Mouse (Mus musculus) T-helper 1 cell (primary cell): ENCODE results near the gene Speer4d.
"Not testable (repeated sequence)": the region's sequence is repeated elsewhere in the genome, so short reads cannot be mapped to it uniquely, and the experiment has no call there.

Experiments used
- in situ Hi-C: fragments of 300-600 bp; cut with MboI, MseI; formaldehyde crosslinking; loops from one replicate; pipeline ENCODE4 v1.15.1; 2025; ENCODE audit warnings: high pct_unique_total_duplicates

Gene Speer4d

DNA sequence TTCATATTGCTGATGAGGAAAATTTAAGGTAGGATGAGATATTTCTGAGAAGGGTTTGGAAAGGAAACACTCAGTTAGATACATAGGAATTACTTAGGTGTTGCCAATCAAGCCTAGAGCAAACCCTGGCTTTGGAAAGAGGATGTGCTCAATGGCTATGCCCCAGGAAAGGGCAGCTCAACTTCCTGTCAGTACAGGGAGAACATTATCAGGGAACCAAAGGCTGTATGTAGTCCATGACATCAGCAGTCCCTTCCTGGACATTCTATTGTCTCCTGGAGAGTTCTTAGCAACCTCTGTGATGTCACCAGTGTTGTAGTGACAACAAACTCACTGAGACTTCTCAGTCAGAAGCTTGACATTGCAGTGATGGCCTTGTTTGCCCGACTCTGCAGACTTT, at the start of gene Speer4d:
TSS of gene Speer4d (plus strand) at position 301 of the 400 bp plus-strand sequence.
- in situ Hi-C loops, result not testable (repeated sequence)

DNA sequence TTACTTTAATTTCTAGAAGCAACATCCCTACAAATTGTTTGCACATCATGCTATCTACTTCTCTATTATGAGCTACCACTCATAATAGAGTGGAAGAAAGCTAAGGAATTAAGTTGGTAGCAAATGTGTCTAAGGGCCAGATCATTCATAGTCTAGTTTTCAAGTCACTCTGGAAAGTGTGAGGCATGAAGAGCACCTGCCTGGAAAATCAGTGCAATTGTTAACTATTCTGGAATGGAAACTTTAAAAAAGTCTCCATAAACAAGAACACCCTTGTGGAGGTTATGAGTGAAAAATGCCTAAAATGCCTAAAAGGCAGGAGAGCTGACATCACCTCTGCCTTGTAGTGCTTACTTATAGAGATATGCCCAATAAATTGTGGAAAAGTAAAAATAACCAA, 45.1 kb upstream of the Speer4d start:
- in situ Hi-C loops, result not testable (repeated sequence)

DNA sequence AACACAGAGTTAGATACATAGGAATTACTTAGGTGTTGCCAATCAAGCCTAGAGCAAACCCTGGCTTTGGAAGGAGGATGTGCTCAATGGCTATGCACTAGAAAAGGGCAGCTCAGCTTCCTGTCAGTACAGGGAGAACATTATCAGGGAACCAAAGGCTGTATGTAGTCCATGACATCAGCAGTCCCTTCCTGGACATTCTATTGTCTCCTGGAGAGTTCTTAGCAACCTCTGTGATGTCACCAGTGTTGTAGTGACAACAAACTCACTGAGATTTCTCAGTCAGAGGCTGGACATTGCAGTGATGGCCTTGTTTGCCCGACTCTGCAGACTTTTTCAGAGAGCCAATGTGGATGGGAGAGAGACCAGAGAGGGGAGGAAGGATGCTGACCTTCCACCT, 41.8 kb upstream of the Speer4d start, which contains the start of gene Gm21083:
TSS of gene Gm21083 (plus strand) at position 301 of the 400 bp plus-strand sequence.
- in situ Hi-C loops, result not testable (repeated sequence)

- in situ Hi-C loops, result loop anchor here (10.0 kb wide), 1 partner anchor 122 kb away; no protein-coding TSS in a partner anchor
These were observed 32.5 kb upstream of the Speer4d start for GRCm38 (mm10) chr5:15586351-15586750.

GRCm38 (mm10) chr5:15588291-15588690, 30.6 kb upstream of the Speer4d start:
- in situ Hi-C loops, result loop anchor here (10.0 kb wide), 1 partner anchor 123 kb away; no protein-coding TSS in a partner anchor

- in situ Hi-C loops, result not testable (repeated sequence)
These were observed 28.2 kb upstream of the Speer4d start for GRCm38 (mm10) chr5:15590635-15591034.

DNA sequence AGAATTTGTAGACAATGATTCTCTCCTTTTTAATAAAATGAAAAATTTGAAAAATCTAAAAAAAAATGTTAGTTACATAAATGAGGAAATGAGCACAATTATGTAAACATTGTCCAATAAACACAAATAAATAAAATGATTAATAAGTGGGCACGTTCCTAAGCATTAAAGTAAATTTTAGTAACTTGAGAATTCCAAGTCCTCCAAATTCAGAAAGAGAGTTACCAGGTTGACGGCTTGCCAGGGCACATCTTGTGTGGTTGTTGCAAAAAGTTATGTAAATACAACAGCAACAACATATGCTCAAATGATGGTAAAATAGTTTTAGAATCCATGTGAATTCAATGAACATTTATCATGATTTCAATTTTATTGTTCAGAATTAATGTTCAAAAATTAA, 27.3 kb upstream of the Speer4d start:
- in situ Hi-C loops, result not testable (repeated sequence)

DNA sequence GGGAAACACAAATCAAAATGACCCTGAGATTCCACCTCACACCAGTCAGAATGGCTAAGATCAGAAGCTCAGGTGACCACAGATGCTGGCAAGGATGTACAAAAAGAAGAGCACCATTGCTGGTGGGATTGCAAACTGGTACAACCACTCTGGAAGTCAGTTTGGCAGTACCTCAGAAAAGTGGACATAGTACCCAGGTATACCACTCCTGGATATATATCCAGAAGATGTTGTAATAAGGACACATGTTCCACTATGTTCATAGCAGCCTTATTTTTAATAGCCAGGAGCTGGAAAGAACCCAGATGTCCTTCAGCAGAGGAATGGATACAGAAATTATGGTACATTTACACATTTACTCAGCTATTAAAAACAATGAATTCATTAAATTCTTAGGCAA, 20.0 kb upstream of the Speer4d start:
- in situ Hi-C loops, result loop anchor here (5.0 kb wide), 3 partner anchors 87 to 587 kb away; no protein-coding TSS in a partner anchor

GRCm38 (mm10) chr5:15600342-15600741, 18.5 kb upstream of the Speer4d start:
- in situ Hi-C loops, result not testable (repeated sequence)

- in situ Hi-C loops, result not testable (repeated sequence)
These were observed 17.4 kb upstream of the Speer4d start for GRCm38 (mm10) chr5:15601481-15601880.

GRCm38 (mm10) chr5:15601960-15602359, 16.9 kb upstream of the Speer4d start:
- in situ Hi-C loops, result not testable (repeated sequence)

- in situ Hi-C loops, result not testable (repeated sequence)
These were observed 16.4 kb upstream of the Speer4d start for GRCm38 (mm10) chr5:15602424-15602947.

DNA sequence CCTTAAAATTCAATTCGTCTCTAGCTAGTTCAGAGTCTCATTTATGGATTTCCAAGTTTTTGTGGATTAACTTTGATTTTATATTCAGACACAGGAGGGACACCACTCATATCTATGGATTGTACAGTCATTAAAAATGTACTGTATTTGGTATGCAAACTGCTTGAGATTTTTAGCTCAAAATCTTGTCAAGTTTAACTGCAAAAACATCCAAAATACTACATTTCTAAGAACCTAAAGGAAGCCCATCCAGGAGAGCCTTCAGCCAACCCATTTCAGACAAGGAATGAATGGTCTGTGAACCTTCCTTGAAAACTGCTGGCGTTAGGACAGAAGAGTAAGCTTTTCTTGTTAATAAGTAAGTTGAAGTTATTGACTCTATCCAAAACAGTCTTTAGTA, 15.9 kb upstream of the Speer4d start:
- in situ Hi-C loops, result not testable (repeated sequence)

- in situ Hi-C loops, result not testable (repeated sequence)
These were observed 15.3 kb upstream of the Speer4d start for GRCm38 (mm10) chr5:15603585-15603984.

DNA sequence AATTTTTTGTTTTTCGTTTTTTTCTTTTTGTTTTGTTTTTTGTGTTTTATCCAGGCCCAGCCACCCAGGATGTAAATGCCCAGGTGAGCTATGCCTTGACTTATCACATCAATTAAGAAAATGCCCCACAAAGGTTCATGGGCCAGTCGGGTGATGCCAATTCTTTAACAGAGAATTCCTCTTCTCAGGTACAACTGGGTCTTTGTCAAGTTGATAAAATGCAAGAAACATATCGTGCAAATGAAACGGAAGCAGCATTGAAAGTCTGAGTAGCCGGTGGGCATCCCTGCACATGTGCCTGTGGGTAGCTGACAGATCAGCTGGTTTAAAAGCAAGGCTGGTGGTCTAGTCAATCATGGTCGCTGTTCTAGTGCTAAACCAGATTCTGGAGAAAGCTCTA, 12.2 kb upstream of the Speer4d start:
- in situ Hi-C loops, result loop anchor here (5.0 kb wide), 1 partner anchor 119 kb away; no protein-coding TSS in a partner anchor

DNA sequence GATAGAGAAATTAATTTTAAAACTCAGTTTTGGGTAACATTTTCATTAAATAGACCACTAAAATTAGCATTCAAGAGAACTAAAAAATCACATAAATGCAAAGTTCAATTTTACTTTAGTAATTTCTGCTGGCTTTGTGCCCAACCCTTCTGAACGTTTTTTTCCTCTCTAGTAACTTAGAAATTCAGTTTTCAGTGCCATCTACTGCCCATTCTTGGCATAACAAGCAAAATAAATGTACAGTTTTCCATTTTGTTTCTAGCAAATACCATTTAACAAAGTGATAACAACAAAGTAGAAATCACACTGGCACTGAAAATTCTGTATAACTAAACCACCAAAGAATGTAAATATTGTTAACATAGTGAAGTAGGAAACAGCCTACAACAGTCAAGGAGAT, 8.2 kb upstream of the Speer4d start:
- in situ Hi-C loops, result not testable (repeated sequence)

GRCm38 (mm10) chr5:15616195-15616594, 2.7 kb upstream of the Speer4d start:
- in situ Hi-C loops, result not testable (repeated sequence)

- in situ Hi-C loops, result not testable (repeated sequence)
These were observed 9.3 kb downstream of the Speer4d start for GRCm38 (mm10) chr5:15628136-15628535.

DNA sequence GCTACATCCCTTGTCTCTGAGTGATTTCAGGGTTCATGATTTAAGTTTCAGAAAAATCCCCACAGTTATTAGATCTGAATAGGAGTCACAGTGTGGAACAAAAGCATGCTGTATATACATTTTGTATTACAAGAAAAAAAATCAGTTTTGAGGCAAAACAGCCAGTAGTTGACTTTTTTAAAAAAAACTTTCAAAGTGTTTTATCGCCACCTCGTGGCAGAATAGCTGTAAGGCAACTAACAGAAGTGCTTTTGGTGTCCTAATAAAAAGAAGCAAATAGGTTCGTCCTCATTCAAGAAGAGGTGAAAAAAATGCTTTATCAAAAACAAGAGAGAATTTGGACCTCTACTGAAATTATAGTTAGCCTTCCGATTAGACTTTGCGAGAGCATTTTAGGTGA, 11.2 kb downstream of the Speer4d start:
- in situ Hi-C loops, result not testable (repeated sequence)

- in situ Hi-C loops, result loop anchor here (5.0 kb wide), 2 partner anchors 60 to 625 kb away; no protein-coding TSS in a partner anchor
These were observed 18.8 kb downstream of the Speer4d start for GRCm38 (mm10) chr5:15637637-15638036.

DNA sequence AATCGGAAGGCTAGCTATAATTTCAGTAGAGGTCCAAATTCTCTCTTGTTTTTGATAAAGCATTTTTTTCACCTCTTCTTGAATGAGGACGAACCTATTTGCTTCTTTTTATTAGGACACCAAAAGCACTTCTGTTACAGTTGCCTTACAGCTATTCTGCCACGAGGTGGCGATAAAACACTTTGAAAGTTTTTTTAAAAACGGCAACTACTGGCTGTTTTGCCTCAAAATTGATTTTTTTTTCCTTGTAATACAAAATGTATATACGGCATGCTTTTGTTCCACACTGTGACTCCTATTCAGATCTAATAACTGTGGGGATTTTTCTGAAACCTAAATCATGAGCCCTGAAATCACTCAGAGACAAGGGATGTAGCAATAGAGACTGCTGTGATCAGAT, 26.8 kb downstream of the Speer4d start:
- in situ Hi-C loops, result not testable (repeated sequence)

DNA sequence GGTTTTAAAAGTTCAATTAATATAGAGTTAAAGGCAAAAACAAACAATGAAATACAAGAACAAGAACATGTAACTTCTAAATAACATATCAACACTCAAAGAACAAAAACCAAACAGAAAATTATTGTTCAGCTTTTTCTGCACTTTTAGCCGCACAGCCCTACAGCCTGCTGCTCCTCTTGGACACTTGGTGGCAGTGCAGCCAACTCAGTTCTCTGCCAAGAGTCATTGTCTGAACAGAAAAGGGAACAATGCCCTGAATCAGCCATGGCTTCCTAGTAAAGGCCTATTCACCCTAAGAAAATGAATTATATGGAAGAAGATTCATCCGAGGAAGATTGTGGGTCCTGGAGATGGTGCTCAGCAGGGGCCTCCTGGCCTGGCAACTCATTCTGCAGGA, 33.5 kb downstream of the Speer4d start:
- in situ Hi-C loops, result not testable (repeated sequence)

DNA sequence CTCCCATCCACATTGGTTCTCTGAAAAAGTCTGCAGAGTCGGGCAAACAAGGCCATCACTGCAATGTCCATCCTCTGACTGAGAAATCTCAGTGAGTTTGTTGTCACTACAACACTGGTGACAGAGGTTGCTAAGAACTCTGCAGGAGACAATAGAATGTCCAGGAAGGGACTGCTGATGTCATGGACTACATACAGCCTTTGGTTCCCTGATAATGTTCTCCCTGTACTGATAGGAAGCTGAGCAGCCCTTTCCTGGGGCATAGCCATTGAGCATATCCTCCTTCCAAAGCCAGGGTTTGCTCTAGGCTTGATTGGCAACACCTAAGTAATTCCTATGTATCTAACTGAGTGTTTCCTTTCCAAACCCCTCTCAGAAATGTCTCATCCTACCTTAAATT, 38.1 kb downstream of the Speer4d start, which contains the start of gene 4930572O03Rik:
TSS of gene 4930572O03Rik (minus strand) at position 101 of the 400 bp plus-strand sequence.
- in situ Hi-C loops, result not testable (repeated sequence)
